Mouse (Mus musculus): ENCODE data around the gene Gpi1. TPM values are rescaled to one million over a fixed set of nuclear protein-coding genes. Genes with fewer than 3 reads are reported as not detected.

Gpi1 gene
- polyA plus RNA-seq, 1 experiment from 2014 or later: 824 TPM

DNA sequence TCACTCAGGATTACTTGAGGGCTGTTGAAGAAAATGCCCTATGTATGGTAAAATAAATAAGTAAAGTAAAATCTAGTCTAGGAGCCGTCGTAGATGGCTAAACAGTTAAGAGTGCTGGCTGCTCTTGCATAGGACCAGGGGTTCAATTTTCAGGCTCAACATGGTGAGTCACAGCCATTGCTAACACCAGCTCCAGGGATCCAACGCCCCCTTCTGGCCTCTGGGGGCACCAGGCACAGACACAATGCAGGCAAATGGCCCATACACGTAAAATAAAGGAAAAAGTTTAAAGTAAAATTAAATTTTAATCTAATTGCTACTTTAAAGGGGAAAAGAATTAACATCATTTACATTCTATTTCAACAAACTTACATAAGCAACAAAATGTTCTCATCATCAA is 63.3 kb downstream of the Gpi1 start:
- Histone ChIP-seq H3K4me1 (ENCODE audit: control insufficient read depth, insufficient read depth, low read length) (no peaks in the 10 kb centered on the region), H3K27me3 (ENCODE audit: control insufficient read depth, insufficient read depth, low read length) (no peaks in the 10 kb centered on the region), H3K4me2 (no peak overlapping the region; the same call in 1 of the 2 replicates), H3K36me3 (ENCODE audit: control insufficient read depth, insufficient read depth, low read length) (peaks cover 17% of the 10 kb centered on the region), H3K4me3 (ENCODE audit: low read depth, low read length) (0 out of 2 replicates have a peak overlapping the region, but pooled peaks have one; percentile 8), H3K9me3 (replicated peaks; ENCODE audit: control insufficient read depth, low read length) (no peaks in the 10 kb centered on the region), H3K9ac (ENCODE audit: low read depth, low read length) (no peak overlapping the region), H3K27ac (ENCODE audit: low read depth, low read length) (no peak overlapping the region)
- WGBS (ENCODE audit: insufficient replicate concordance): 47% methylated on average over 4 of the region's 4 CpGs
- ATAC-seq (replicated peaks; ENCODE audit: insufficient number of reproducible peaks, low FRiP score, low TSS enrichment): no peak

DNA sequence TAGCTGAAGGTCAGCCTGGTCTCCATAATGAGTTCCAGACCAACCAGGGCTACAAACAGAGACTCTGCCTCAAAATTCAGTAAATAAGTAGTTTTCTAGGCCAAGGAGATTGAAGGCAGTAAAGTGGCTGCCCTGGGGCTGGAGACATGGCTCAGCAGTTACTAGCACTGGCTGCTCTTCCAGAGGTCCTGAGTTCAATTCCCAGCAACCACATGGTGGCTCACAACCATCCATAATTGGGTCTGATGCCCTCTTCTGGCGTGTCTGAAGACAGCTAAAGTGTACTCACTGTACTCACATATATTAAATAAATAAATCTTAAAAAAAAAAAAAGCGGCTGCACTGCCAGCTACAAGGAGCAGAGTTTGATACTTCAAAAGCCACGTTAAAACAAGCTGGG is 64.1 kb downstream of the Gpi1 start:
- peaks cover 25% of the 10 kb centered on the region for H3K36me3 ChIP-seq (ENCODE audit: control insufficient read depth, insufficient read depth, low read length)
- WGBS (ENCODE audit: insufficient replicate concordance): 80% methylated on average over 3 of the region's 3 CpGs
- H3K27me3 ChIP-seq (ENCODE audit: control insufficient read depth, insufficient read depth, low read length): no peaks in the 10 kb centered on the region
- no peaks in the 10 kb centered on the region for H3K4me1 ChIP-seq (ENCODE audit: control insufficient read depth, insufficient read depth, low read length)
- H3K9me3 ChIP-seq (replicated peaks; ENCODE audit: control insufficient read depth, low read length): no peaks in the 10 kb centered on the region
- no peak overlapping the region for H3K27ac ChIP-seq (ENCODE audit: low read depth, low read length)
- no peak overlapping the region for H3K4me3 ChIP-seq (ENCODE audit: low read depth, low read length)
- H3K9ac ChIP-seq (ENCODE audit: low read depth, low read length): no peak overlapping the region
- ATAC-seq (replicated peaks; ENCODE audit: insufficient number of reproducible peaks, low FRiP score, low TSS enrichment): no peak
- no peak overlapping the region for H3K4me2 ChIP-seq

DNA sequence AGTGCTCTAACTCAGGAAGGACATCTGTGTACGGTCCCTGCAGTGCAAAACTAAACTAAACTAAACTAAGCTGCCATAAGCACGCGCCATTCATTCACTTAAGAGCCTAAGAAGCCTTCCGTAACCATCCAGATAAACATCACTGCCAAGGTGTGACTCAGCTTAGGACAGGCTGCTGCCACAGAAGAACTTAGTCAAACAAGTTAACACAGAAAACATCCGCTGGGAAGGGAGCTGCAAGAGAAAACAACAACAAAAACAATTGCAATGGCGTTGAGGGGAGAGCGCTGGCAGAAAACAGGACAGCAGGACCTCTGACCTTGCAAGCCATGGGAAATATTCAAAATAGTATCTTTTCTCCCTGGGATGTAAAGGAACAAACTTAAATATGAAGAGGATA is 65.5 kb downstream of the Gpi1 start:
- Histone ChIP-seq H3K36me3 (ENCODE audit: control insufficient read depth, insufficient read depth, low read length) (peaks cover 36% of the 10 kb centered on the region), H3K27me3 (ENCODE audit: control insufficient read depth, insufficient read depth, low read length) (no peaks in the 10 kb centered on the region), H3K9me3 (replicated peaks; ENCODE audit: control insufficient read depth, low read length) (no peaks in the 10 kb centered on the region), H3K4me1 (ENCODE audit: control insufficient read depth, insufficient read depth, low read length) (no peaks in the 10 kb centered on the region), H3K9ac (ENCODE audit: low read depth, low read length) (no peak overlapping the region), H3K4me2 (no peak overlapping the region), H3K4me3 (ENCODE audit: low read depth, low read length) (no peak overlapping the region), H3K27ac (ENCODE audit: low read depth, low read length) (no peak overlapping the region)
- ATAC-seq (replicated peaks; ENCODE audit: insufficient number of reproducible peaks, low FRiP score, low TSS enrichment): no peak
- WGBS (ENCODE audit: insufficient replicate concordance): 94% methylated on average over 7 of the region's 7 CpGs

DNA sequence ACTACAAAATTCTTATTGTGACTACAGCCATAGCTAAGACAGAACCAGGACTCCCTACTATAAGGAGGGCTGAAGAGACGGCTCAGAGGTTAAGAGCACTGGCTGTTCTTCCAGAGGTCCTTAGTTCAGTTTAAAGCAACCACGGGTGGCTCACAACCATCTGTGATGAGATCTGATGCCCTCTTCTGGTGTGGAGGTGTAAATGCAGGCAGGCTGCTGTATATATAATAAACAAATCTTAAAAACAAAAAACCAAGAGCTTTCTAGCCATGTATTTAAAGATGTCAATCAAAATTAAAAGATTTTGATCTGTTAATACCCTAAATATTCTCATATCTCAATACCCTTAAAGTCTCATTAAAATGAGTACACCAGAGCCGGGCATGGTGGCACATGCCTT is 71.0 kb downstream of the Gpi1 start:
- no peak for ATAC-seq (replicated peaks; ENCODE audit: insufficient number of reproducible peaks, low FRiP score, low TSS enrichment)
- 91% methylated on average over 3 of the region's 3 CpGs for WGBS (ENCODE audit: insufficient replicate concordance)
- Histone ChIP-seq H3K36me3 (ENCODE audit: control insufficient read depth, insufficient read depth, low read length) (peaks cover 76% of the 10 kb centered on the region), H3K27me3 (ENCODE audit: control insufficient read depth, insufficient read depth, low read length) (no peaks in the 10 kb centered on the region), H3K9ac (ENCODE audit: low read depth, low read length) (no peak overlapping the region), H3K4me1 (ENCODE audit: control insufficient read depth, insufficient read depth, low read length) (no peaks in the 10 kb centered on the region), H3K9me3 (replicated peaks; ENCODE audit: control insufficient read depth, low read length) (no peaks in the 10 kb centered on the region), H3K4me2 (no peak overlapping the region), H3K4me3 (ENCODE audit: low read depth, low read length) (no peak overlapping the region), H3K27ac (ENCODE audit: low read depth, low read length) (no peak overlapping the region)

DNA sequence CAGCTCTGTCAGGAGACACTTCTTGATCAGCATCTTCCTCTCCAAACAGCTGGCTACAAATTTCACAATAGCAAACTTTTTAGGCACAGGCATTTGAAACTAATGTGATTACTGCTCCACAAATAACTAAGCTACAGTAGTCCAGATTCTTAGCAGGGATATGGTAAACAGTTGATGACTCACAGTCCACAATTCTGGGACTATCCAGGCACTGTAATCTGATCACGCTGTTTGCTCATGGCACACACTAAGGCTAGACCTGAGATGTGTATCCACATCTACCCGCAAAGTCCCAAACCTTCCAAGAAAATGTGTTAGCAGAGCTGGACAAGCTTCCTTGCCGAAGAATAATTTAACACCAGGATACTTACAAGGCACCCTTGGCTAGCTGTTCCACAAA is 72.1 kb downstream of the Gpi1 start:
- H3K4me3 ChIP-seq (ENCODE audit: low read depth, low read length): no peak overlapping the region
- no peak for ATAC-seq (replicated peaks; ENCODE audit: insufficient number of reproducible peaks, low FRiP score, low TSS enrichment)
- no peaks in the 10 kb centered on the region for H3K4me1 ChIP-seq (ENCODE audit: control insufficient read depth, insufficient read depth, low read length)
- H3K27me3 ChIP-seq (ENCODE audit: control insufficient read depth, insufficient read depth, low read length): no peaks in the 10 kb centered on the region
- H3K4me2 ChIP-seq: no peak overlapping the region
- no peak overlapping the region for H3K27ac ChIP-seq (ENCODE audit: low read depth, low read length)
- H3K9me3 ChIP-seq (replicated peaks; ENCODE audit: control insufficient read depth, low read length): no peaks in the 10 kb centered on the region
- no peak overlapping the region for H3K9ac ChIP-seq (ENCODE audit: low read depth, low read length)
- peaks cover 76% of the 10 kb centered on the region for H3K36me3 ChIP-seq (ENCODE audit: control insufficient read depth, insufficient read depth, low read length)
- 96% methylated on average over 3 of the region's 3 CpGs for WGBS (ENCODE audit: insufficient replicate concordance)

Other genes with a start within 250 kb of the Gpi1 start
- not detected in 2 replicates for gene Scgb2b27, start 216.4 kb downstream of the Gpi1 start, polyA plus RNA-seq (2014; fragmentation: Nextera tagmentation; extraction: Ambion mirVana)
- gene Scgb1b27, start 208.9 kb downstream of the Gpi1 start, polyA plus RNA-seq (2014; fragmentation: Nextera tagmentation; extraction: Ambion mirVana): not detected in 2 replicates
- gene Scgb1b30, start 134.9 kb downstream of the Gpi1 start, polyA plus RNA-seq (2014; fragmentation: Nextera tagmentation; extraction: Ambion mirVana): not detected in 2 replicates
- 4.8 and 7.4 TPM in 2 replicates for gene Wtip, start 97.1 kb downstream of the Gpi1 start, polyA plus RNA-seq (2014; fragmentation: Nextera tagmentation; extraction: Ambion mirVana)
- 125 and 128 TPM in 2 replicates for gene Uba2, start 60.7 kb downstream of the Gpi1 start, polyA plus RNA-seq (2014; fragmentation: Nextera tagmentation; extraction: Ambion mirVana)
- gene Pdcd2l, start 33.7 kb downstream of the Gpi1 start, polyA plus RNA-seq (2014; fragmentation: Nextera tagmentation; extraction: Ambion mirVana): 46.7 and 49.7 TPM in 2 replicates
- gene Gm6096, start 20.7 kb upstream of the Gpi1 start, polyA plus RNA-seq (2014; fragmentation: Nextera tagmentation; extraction: Ambion mirVana): 0.80 and 1.2 TPM in 2 replicates
- 46.2 and 56.2 TPM in 2 replicates for gene 4931406P16Rik, start 83.2 kb upstream of the Gpi1 start, polyA plus RNA-seq (2014; fragmentation: Nextera tagmentation; extraction: Ambion mirVana)
- gene Lsm14a, start 163.0 kb upstream of the Gpi1 start, polyA plus RNA-seq (2014; fragmentation: Nextera tagmentation; extraction: Ambion mirVana): 41.7 and 46.4 TPM in 2 replicates

All from heart, embryonic 11.5 days (tissue).